Mouse (Mus musculus): ENCODE results near the gene Mrpl47. TPM values are rescaled to one million over a fixed set of nuclear protein-coding genes. Genes with fewer than 3 reads are reported as not detected.

The Mrpl47 gene
- total RNA-seq, 1 experiment from 2014 or later, result 12.6 TPM

Other genes with a start within 250 kb of the Mrpl47 start
- not detected in 3 replicates for gene Kcnmb3, start 245.4 kb downstream of the Mrpl47 start, total RNA-seq (2017)
- 69.7 to 107 TPM (median 74.3 TPM) in 3 replicates for gene Zfp639, start 227.3 kb downstream of the Mrpl47 start, total RNA-seq (2017)
- gene Mfn1, start 208.1 kb downstream of the Mrpl47 start, total RNA-seq (2017), result 19.1 to 84.2 TPM (median 54.6 TPM) in 3 replicates
- gene Gnb4, start 121.0 kb downstream of the Mrpl47 start, total RNA-seq (2017), result 1.4 to 6.0 TPM (median 5.7 TPM) in 3 replicates
- gene Actl6a, start 31.3 kb downstream of the Mrpl47 start, total RNA-seq (2017), result 53.7 to 82.1 TPM (median 65.7 TPM) in 3 replicates
- 91.5 to 116 TPM (median 116 TPM) in 3 replicates for gene Ndufb5, start 615 bp downstream of the Mrpl47 start, total RNA-seq (2017)
- 0.21 TPM in 1 of 3 replicates, not detected in the others for gene Usp13, start 79.9 kb upstream of the Mrpl47 start, total RNA-seq (2017)

Data from monocyte, adult 5-6 weeks (primary cell).